24 mouse cellular contexts compared by ENCODE assay signal in the genomic region with DNA sequence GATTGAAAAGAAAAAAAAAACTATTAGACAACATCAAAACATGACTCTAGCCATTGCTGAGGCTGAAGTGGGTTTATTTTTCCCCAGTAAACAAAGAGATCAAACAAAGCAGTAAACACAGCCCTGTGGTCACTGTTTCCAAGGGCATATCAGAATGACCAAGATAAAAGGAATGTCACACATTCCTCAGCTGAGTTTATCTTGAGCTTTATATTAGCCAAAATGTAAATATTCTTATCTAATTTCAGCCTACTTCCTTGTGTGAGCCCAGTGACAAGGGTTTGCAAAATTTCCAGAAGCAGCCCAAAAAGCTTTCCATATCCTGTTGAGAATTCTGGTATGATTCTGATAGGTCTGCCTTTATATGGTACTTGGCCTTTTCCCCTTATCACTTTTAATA. TPM values are rescaled to one million over a fixed set of nuclear protein-coding genes. Genes with fewer than 3 reads are reported as not detected.
"Had no signal": no experiment of that assay in that cellular context is flagged by ENCODE, and none has a peak within 500 bp of the region (broad histone marks: within the 10 kb centered on the region; RNA-seq: fewer than 3 reads in every experiment).

No protein-coding gene starts in this region.

- H3K27me3 ChIP-seq: neural tube, embryonic 13.5 days; neural tube, embryonic 15.5 days; stomach, embryonic 15.5 days had no signal

- H3K9me3 ChIP-seq: stomach, embryonic 15.5 days had no signal

- H3K4me1 ChIP-seq: neural tube, embryonic 13.5 days; neural tube, embryonic 15.5 days; stomach, embryonic 15.5 days had no signal

- H3K9ac ChIP-seq: neural tube, embryonic 13.5 days; neural tube, embryonic 15.5 days; stomach, embryonic 15.5 days had no signal

- DNase-seq: retina, postnatal 1 day; right cerebral cortex, adult 18-20 months; right cerebral cortex, postnatal 14 days; right cerebral cortex, postnatal 25 days; right cerebral cortex, postnatal 4 days; spleen, adult 18-20 months; thymus, adult 18-20 months; thymus, adult 2 months; thymus, postnatal 14 days; thymus, postnatal 25 days; thymus, postnatal 36 days; thymus, postnatal 4 days had no signal

- H3K4me3 ChIP-seq: neural tube, embryonic 13.5 days; neural tube, embryonic 15.5 days; stomach, embryonic 15.5 days had no signal

- H3K27ac ChIP-seq: neural tube, embryonic 13.5 days; neural tube, embryonic 15.5 days; stomach, embryonic 15.5 days; stomach, postnatal 0 days had no signal

- H3K36me3 ChIP-seq: neural tube, embryonic 13.5 days; neural tube, embryonic 15.5 days; stomach, embryonic 15.5 days had no signal

- H3K4me2 ChIP-seq: neural tube, embryonic 13.5 days; neural tube, embryonic 15.5 days; stomach, embryonic 15.5 days had no signal

RNA-seq across cellular contexts. Expression of a gene that starts 8.6 kb away (rescaled TPM):
- polyA plus RNA-seq: neural tube, embryonic 13.5 days; neural tube, embryonic 14.5 days; neural tube, embryonic 15.5 days; small intestine, adult 2 months; spleen, adult 2 months; stomach, embryonic 14.5 days; stomach, embryonic 15.5 days; stomach, embryonic 16.5 days; stomach, postnatal 0 days; testis, adult 2 months; thymus, adult 2 months; thymus, postnatal 0 days; urinary bladder, adult 2 months had no signal

RNA-seq across cellular contexts. Expression of a gene that starts 21.2 kb away (rescaled TPM):
- polyA plus RNA-seq: neural tube, embryonic 13.5 days; neural tube, embryonic 14.5 days; neural tube, embryonic 15.5 days; small intestine, adult 2 months; spleen, adult 2 months; stomach, embryonic 14.5 days; stomach, embryonic 15.5 days; stomach, embryonic 16.5 days; stomach, postnatal 0 days; testis, adult 2 months; thymus, adult 2 months; thymus, postnatal 0 days; urinary bladder, adult 2 months had no signal

RNA-seq across cellular contexts. Expression of a gene that starts 51.2 kb away (rescaled TPM):
- polyA plus RNA-seq: neural tube, embryonic 13.5 days; neural tube, embryonic 14.5 days; neural tube, embryonic 15.5 days; small intestine, adult 2 months; spleen, adult 2 months; stomach, embryonic 14.5 days; stomach, embryonic 15.5 days; stomach, embryonic 16.5 days; stomach, postnatal 0 days; testis, adult 2 months; thymus, adult 2 months; thymus, postnatal 0 days; urinary bladder, adult 2 months had no signal

RNA-seq across cellular contexts. Expression of a gene that starts 54.9 kb away (rescaled TPM):
- polyA plus RNA-seq: neural tube, embryonic 13.5 days; neural tube, embryonic 14.5 days; neural tube, embryonic 15.5 days; small intestine, adult 2 months; spleen, adult 2 months; stomach, embryonic 14.5 days; stomach, embryonic 15.5 days; stomach, embryonic 16.5 days; stomach, postnatal 0 days; testis, adult 2 months; thymus, adult 2 months; thymus, postnatal 0 days; urinary bladder, adult 2 months had no signal
